10 mouse cellular contexts compared by ENCODE assay signal in genomic region chr11:65745707-65746333, GRCm38 (mm10). TPM values are rescaled to one million over a fixed set of nuclear protein-coding genes. Genes with fewer than 3 reads are reported as not detected.
DNase-seq lines count a peak whose midpoint lies in the region; ATAC-seq lines count a peak whose summit lies in the region.
"Had no signal": no experiment of that assay in that cellular context is flagged by ENCODE, and none has a peak within 500 bp of the region (broad histone marks: within the 10 kb centered on the region; RNA-seq: fewer than 3 reads in every experiment).

No protein-coding gene starts in this region.

- H3K27me3 ChIP-seq in neural tube, embryonic 15.5 days (replicated peaks) = no peaks in the 10 kb centered on the region
- no peaks in the 10 kb centered on the region for H3K27me3 ChIP-seq in liver, embryonic 12.5 days (replicated peaks)
- H3K27me3 ChIP-seq: Patski had no signal

- ATAC-seq in neural tube, embryonic 15.5 days (ENCODE audit: low FRiP score) = peak; percentile 75; the same call in 1 of the 2 replicates
- ATAC-seq in megakaryocyte-erythroid progenitor cell, adult 5-6 weeks (replicated peaks; ENCODE audit: low FRiP score, low TSS enrichment, poor library complexity, severe bottlenecking) = no peak
- no peak for ATAC-seq in liver, embryonic 12.5 days
- ATAC-seq: Patski had no signal

- H3K4me1 ChIP-seq in neural tube, embryonic 15.5 days = peaks cover 17% of the 10 kb centered on the region
- H3K4me1 ChIP-seq in liver, embryonic 12.5 days = peaks cover 22% of the 10 kb centered on the region; the same call in 1 of the 2 replicates

- WGBS in neural tube, embryonic 15.5 days = 69% methylated on average over 8 of the region's 8 CpGs
- 87% methylated on average over 8 of the region's 8 CpGs for WGBS in liver, embryonic 12.5 days (ENCODE audit: insufficient replicate concordance)

- H3K27ac ChIP-seq in neural tube, embryonic 15.5 days (replicated peaks) = peak overlapping the region; percentile 58
- no peak overlapping the region for H3K27ac ChIP-seq in liver, embryonic 12.5 days

- DNase-seq in kidney, postnatal 14 days = peak; percentile 38
- no peak for DNase-seq in kidney, adult 11 months
- peak; percentile 74 for DNase-seq in cerebellum, adult 9-10 months
- DNase-seq in layer of hippocampus, adult 8-10 months (ENCODE audit: low spot score in 2 of 2) = peak; percentile 55 to 60
- DNase-seq in kidney, postnatal 25 days = no peak

- H3K4me2 ChIP-seq in neural tube, embryonic 15.5 days = peak overlapping the region; percentile 11; the same call in 1 of the 2 replicates
- no peak overlapping the region for H3K4me2 ChIP-seq in liver, embryonic 12.5 days
- H3K4me2 ChIP-seq: liver, embryonic 11.5 days had no signal

- H3K36me3 ChIP-seq in neural tube, embryonic 15.5 days = no peaks in the 10 kb centered on the region
- peaks cover 11% of the 10 kb centered on the region for H3K36me3 ChIP-seq in liver, embryonic 12.5 days

- no peak overlapping the region for H3K4me3 ChIP-seq in neural tube, embryonic 15.5 days (replicated peaks)
- no peak overlapping the region for H3K4me3 ChIP-seq in liver, embryonic 12.5 days

- H3K9ac ChIP-seq in neural tube, embryonic 15.5 days (replicated peaks) = no peak overlapping the region
- H3K9ac ChIP-seq in liver, embryonic 12.5 days = no peak overlapping the region

- no peaks in the 10 kb centered on the region for H3K9me3 ChIP-seq in neural tube, embryonic 15.5 days (replicated peaks)
- no peaks in the 10 kb centered on the region for H3K9me3 ChIP-seq in liver, embryonic 12.5 days (replicated peaks)

RNA-seq across cellular contexts. Expression of gene Map2k4, which starts 42.3 kb away (rescaled TPM):
- 100 to 1,000 TPM; 183 to 224 (median 205) TPM for total RNA-seq in layer of hippocampus, adult 8-10 months (2022)
- 109 TPM in 2 replicates for polyA plus RNA-seq in neural tube, embryonic 15.5 days (2015; fragmentation: Nextera tagmentation; extraction: Ambion mirVana)
- 47.4 and 49.6 TPM in 2 replicates for total RNA-seq in megakaryocyte-erythroid progenitor cell, adult 5-6 weeks (2014; fragmentation: Nextera tagmentation)
- total RNA-seq in megakaryocyte-erythroid progenitor cell, adult 5-6 weeks (2017) = 38.1 and 39.3 TPM in 2 replicates
- polyA plus RNA-seq in liver, embryonic 12.5 days (2016; fragmentation: Nextera tagmentation; extraction: Ambion mirVana) = 43.6 and 44.3 TPM in 2 replicates

Comparison
In these comparisons a context has a peak if more than half of its experiments do, and no peak if none do; other contexts are left out.
1. DNase-seq: peak in kidney, postnatal 14 days (single experiment), cerebellum, adult 9-10 months (single experiment) and layer of hippocampus, adult 8-10 months (2 of 2); none in kidney, adult 11 months (single experiment) and kidney, postnatal 25 days (0 of 2).